Mouse (Mus musculus): ENCODE results near the gene Abcg1. TPM values are rescaled to one million over a fixed set of nuclear protein-coding genes. Genes with fewer than 3 reads are reported as not detected.

Gene Abcg1
- polyA plus RNA-seq, 1 experiment: 1.3 TPM

GRCm38 (mm10) chr17:31091023-31091735, 33.7 kb downstream of the Abcg1 start:
- Histone ChIP-seq H3K27me3 (ENCODE audit: control insufficient read depth, insufficient read depth, low read length) (no peaks in the 10 kb centered on the region), H3K4me1 (ENCODE audit: control insufficient read depth, insufficient read depth, low read length) (no peaks in the 10 kb centered on the region; the same call in 1 of the 2 replicates), H3K27ac (ENCODE audit: control insufficient read depth, insufficient read depth, low read depth, low read length) (no peak overlapping the region), H3K36me3 (ENCODE audit: control insufficient read depth, insufficient read depth, low read length) (no peaks in the 10 kb centered on the region), H3K4me3 (ENCODE audit: control insufficient read depth, low read depth, low read length) (no peak overlapping the region)
- no peak for TF ChIP-seq POLR2A (IDR thresholded peaks at IDR 0.05; ENCODE audit: control insufficient read depth, low read depth, low read length)
- no peak for TF ChIP-seq CTCF (IDR thresholded peaks at IDR 0.05; ENCODE audit: control insufficient read depth, insufficient read depth, insufficient replicate concordance, low read depth, low read length)

DNA sequence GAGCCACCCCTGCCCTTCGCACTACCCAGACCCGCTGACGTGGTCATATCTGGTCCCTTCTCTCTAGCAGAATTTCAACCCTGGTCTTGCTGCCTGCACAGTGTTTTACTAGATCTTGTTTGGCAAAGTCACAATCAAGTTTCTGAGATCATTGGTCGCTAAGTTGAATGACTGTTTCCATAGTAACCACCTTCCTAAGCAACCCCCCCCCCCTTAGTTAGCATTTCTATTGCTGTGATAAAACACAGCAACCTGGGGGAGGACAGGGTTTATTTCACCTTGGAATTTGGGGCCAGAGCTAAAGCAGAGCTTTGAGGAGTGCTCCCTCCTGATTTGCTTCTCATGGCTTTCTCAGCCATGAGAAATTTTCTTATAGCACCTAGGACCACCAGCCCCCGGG, 37.3 kb downstream of the Abcg1 start:
- no peak for TF ChIP-seq POLR2A (IDR thresholded peaks at IDR 0.05; ENCODE audit: control insufficient read depth, low read depth, low read length)
- TF ChIP-seq CTCF (IDR thresholded peaks at IDR 0.05; ENCODE audit: control insufficient read depth, insufficient read depth, insufficient replicate concordance, low read depth, low read length): no peak
- no peak overlapping the region for H3K4me3 ChIP-seq (ENCODE audit: control insufficient read depth, low read depth, low read length)
- no peaks in the 10 kb centered on the region for H3K27me3 ChIP-seq (ENCODE audit: control insufficient read depth, insufficient read depth, low read length)
- H3K4me1 ChIP-seq (ENCODE audit: control insufficient read depth, insufficient read depth, low read length): no peaks in the 10 kb centered on the region; the same call in 1 of the 2 replicates
- H3K27ac ChIP-seq (ENCODE audit: control insufficient read depth, insufficient read depth, low read depth, low read length): no peak overlapping the region
- no peaks in the 10 kb centered on the region for H3K36me3 ChIP-seq (ENCODE audit: control insufficient read depth, insufficient read depth, low read length)

GRCm38 (mm10) chr17:31095570-31095969, 38.1 kb downstream of the Abcg1 start:
- Histone ChIP-seq H3K27me3 (ENCODE audit: control insufficient read depth, insufficient read depth, low read length) (no peaks in the 10 kb centered on the region), H3K4me3 (ENCODE audit: control insufficient read depth, low read depth, low read length) (no peak overlapping the region), H3K27ac (ENCODE audit: control insufficient read depth, insufficient read depth, low read depth, low read length) (no peak overlapping the region), H3K36me3 (ENCODE audit: control insufficient read depth, insufficient read depth, low read length) (no peaks in the 10 kb centered on the region), H3K4me1 (ENCODE audit: control insufficient read depth, insufficient read depth, low read length) (no peaks in the 10 kb centered on the region; the same call in 1 of the 2 replicates)
- no peak for TF ChIP-seq CTCF (IDR thresholded peaks at IDR 0.05; ENCODE audit: control insufficient read depth, insufficient read depth, insufficient replicate concordance, low read depth, low read length)

GRCm38 (mm10) chr17:31096893-31097292, 39.4 kb downstream of the Abcg1 start:
- no peaks in the 10 kb centered on the region for H3K36me3 ChIP-seq (ENCODE audit: control insufficient read depth, insufficient read depth, low read length)

GRCm38 (mm10) chr17:31098788-31099187, 41.3 kb downstream of the Abcg1 start:
- Histone ChIP-seq H3K27ac (ENCODE audit: control insufficient read depth, insufficient read depth, low read depth, low read length) (no peak overlapping the region), H3K36me3 (ENCODE audit: control insufficient read depth, insufficient read depth, low read length) (no peaks in the 10 kb centered on the region), H3K27me3 (ENCODE audit: control insufficient read depth, insufficient read depth, low read length) (no peaks in the 10 kb centered on the region), H3K4me3 (ENCODE audit: control insufficient read depth, low read depth, low read length) (no peak overlapping the region), H3K4me1 (ENCODE audit: control insufficient read depth, insufficient read depth, low read length) (no peaks in the 10 kb centered on the region; the same call in 1 of the 2 replicates)
- TF ChIP-seq CTCF (IDR thresholded peaks at IDR 0.05; ENCODE audit: control insufficient read depth, insufficient read depth, insufficient replicate concordance, low read depth, low read length) (no peak), POLR2A (IDR thresholded peaks at IDR 0.05; ENCODE audit: control insufficient read depth, low read depth, low read length) (no peak)

More at GRCm38 (mm10) chr17:31096893-31097292, 39.4 kb downstream of the Abcg1 start:
- H3K27me3 ChIP-seq (ENCODE audit: control insufficient read depth, insufficient read depth, low read length): no peaks in the 10 kb centered on the region
- no peak overlapping the region for H3K4me3 ChIP-seq (ENCODE audit: control insufficient read depth, low read depth, low read length)
- no peaks in the 10 kb centered on the region; the same call in 1 of the 2 replicates for H3K4me1 ChIP-seq (ENCODE audit: control insufficient read depth, insufficient read depth, low read length)
- no peak for TF ChIP-seq CTCF (IDR thresholded peaks at IDR 0.05; ENCODE audit: control insufficient read depth, insufficient read depth, insufficient replicate concordance, low read depth, low read length)
- TF ChIP-seq POLR2A (IDR thresholded peaks at IDR 0.05; ENCODE audit: control insufficient read depth, low read depth, low read length): no peak
- no peak overlapping the region for H3K27ac ChIP-seq (ENCODE audit: control insufficient read depth, insufficient read depth, low read depth, low read length)

DNA sequence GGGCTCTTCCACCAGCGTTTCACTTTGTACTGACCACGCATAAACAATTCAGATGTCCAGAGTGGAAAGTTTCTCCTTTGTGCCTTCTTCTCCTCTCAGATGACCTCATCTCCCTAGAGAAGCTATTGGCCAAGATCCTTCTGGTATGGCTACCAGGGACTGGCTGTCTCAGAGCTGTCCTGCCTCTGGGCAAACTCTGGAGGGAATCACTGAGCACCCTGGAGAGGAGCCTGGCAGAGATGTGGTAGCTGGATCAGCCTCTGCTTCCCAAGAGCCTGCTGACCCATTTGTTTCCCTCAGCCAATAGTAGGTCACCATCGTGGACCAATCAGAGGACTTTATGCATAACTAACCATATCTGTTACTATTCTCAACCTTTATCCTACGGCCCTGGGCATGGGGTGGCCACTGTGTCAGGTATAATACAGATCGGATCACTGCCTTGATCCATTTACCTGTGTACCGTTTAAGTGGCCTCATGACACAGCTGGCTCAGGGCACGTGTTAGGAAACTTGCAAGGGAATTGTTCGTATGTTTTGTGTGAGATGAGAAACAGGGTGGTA, 45.6 kb downstream of the Abcg1 start:
- no peaks in the 10 kb centered on the region for H3K27me3 ChIP-seq (ENCODE audit: control insufficient read depth, insufficient read depth, low read length)
- H3K27ac ChIP-seq (ENCODE audit: control insufficient read depth, insufficient read depth, low read depth, low read length): no peak overlapping the region
- H3K36me3 ChIP-seq (ENCODE audit: control insufficient read depth, insufficient read depth, low read length): no peaks in the 10 kb centered on the region
- no peaks in the 10 kb centered on the region for H3K4me1 ChIP-seq (ENCODE audit: control insufficient read depth, insufficient read depth, low read length)
- H3K4me3 ChIP-seq (ENCODE audit: control insufficient read depth, low read depth, low read length): no peak overlapping the region
- no peak for TF ChIP-seq POLR2A (IDR thresholded peaks at IDR 0.05; ENCODE audit: control insufficient read depth, low read depth, low read length)
- TF ChIP-seq CTCF (IDR thresholded peaks at IDR 0.05; ENCODE audit: control insufficient read depth, insufficient read depth, insufficient replicate concordance, low read depth, low read length): no peak

DNA sequence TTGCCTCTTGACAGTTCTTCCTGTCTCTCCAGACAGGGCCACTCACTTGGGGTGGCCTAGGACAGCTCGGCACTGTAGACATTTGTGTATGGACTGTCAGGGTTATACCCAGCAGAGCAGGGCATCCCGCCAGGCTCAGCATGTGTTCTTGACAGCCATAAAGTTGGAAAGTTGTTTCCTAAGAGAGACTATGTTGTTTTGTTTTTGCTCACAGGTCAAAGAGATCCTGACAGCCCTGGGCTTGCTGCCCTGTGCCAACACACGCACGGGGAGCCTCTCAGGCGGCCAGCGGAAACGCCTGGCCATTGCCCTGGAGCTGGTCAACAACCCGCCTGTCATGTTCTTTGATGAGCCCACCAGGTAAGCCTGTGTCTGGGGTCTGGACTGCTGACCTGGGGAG, 46.3 kb downstream of the Abcg1 start:
- no peak for TF ChIP-seq CTCF (IDR thresholded peaks at IDR 0.05; ENCODE audit: control insufficient read depth, insufficient read depth, insufficient replicate concordance, low read depth, low read length)
- H3K4me3 ChIP-seq (ENCODE audit: control insufficient read depth, low read depth, low read length): no peak overlapping the region
- no peaks in the 10 kb centered on the region for H3K36me3 ChIP-seq (ENCODE audit: control insufficient read depth, insufficient read depth, low read length)
- H3K27ac ChIP-seq (ENCODE audit: control insufficient read depth, insufficient read depth, low read depth, low read length): no peak overlapping the region
- no peaks in the 10 kb centered on the region for H3K4me1 ChIP-seq (ENCODE audit: control insufficient read depth, insufficient read depth, low read length)
- no peaks in the 10 kb centered on the region for H3K27me3 ChIP-seq (ENCODE audit: control insufficient read depth, insufficient read depth, low read length)

All from testis, adult 2 months (tissue).